Mouse (Mus musculus): ENCODE results near the gene Kcnq2. TPM values are rescaled to one million over a fixed set of nuclear protein-coding genes. Genes with fewer than 3 reads are reported as not detected.

Gene Kcnq2
- polyA plus RNA-seq, 1 experiment from 2014 or later = 18.9 TPM

DNA sequence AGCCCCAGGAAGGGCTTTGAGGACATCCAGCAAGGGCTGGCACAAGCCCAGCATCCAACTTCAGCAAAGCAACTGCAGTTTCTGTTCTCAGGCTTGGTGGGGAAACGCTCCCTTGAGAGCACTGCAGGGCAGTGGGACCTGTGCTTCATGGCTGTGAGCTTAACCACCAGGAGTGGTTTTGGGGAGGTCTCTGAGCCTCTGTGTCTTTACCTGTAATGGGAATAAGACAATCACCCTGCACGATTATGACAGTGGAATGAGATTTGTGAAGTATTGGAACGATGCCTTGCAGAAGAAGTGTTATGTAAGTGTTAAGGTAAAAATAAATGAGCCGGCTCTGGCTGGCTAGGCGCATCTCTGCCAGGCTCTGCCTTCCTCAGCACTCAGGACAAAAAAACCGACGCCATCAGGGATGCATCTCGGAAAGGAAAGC lies 7.6 kb upstream of the Kcnq2 start:
- Histone ChIP-seq H3K4me3 (ENCODE audit: low read depth, low read length) (no peak overlapping the region), H3K9me3 (ENCODE audit: control insufficient read depth, low read length) (no peaks in the 10 kb centered on the region), H3K36me3 (ENCODE audit: control insufficient read depth, insufficient read depth, low read length) (no peaks in the 10 kb centered on the region), H3K9ac (ENCODE audit: low read depth, low read length) (no peak overlapping the region), H3K4me2 (replicated peaks; ENCODE audit: low read depth, low read length) (no peak overlapping the region), H3K27ac (ENCODE audit: low read depth, low read length) (no peak overlapping the region), H3K4me1 (replicated peaks; ENCODE audit: control insufficient read depth, insufficient read depth, low read length) (no peaks in the 10 kb centered on the region), H3K27me3 (ENCODE audit: control insufficient read depth, insufficient read depth, low read length) (peaks cover 9% of the 10 kb centered on the region; the same call in 1 of the 2 replicates)
- WGBS = 71% methylated on average over 8 of the region's 8 CpGs
- ATAC-seq (ENCODE audit: low FRiP score) (no peak), DNase-seq (ENCODE audit: low spot score) (no peak)

DNA sequence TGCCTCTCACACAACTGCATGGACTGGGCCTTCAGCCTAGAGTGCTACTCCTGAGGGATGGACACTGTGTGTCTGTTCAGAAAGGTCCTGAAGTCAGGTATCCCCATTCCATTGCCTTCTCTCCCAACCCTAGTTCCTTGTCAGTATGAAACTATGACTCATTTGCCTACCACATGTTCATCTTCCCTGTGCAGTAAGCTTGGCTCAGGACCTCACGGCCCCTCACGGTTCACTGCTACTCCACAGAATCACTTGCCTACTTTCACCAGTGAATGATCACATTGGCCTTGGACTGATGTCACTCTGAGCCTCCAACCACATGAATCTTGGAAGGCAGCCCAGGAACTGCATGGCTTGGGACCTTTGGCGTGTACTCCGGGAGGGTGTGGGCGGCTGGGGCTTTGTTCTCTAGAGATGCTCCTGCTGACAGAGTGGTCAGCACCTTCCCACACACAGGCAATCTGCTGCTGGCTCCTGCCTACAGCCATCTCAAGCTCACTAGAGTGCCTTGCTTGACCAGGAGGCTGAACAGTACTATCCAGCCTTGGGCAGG lies 4.6 kb upstream of the Kcnq2 start:
- Histone ChIP-seq H3K9me3 (ENCODE audit: control insufficient read depth, low read length) (no peaks in the 10 kb centered on the region), H3K9ac (ENCODE audit: low read depth, low read length) (no peak overlapping the region), H3K36me3 (ENCODE audit: control insufficient read depth, insufficient read depth, low read length) (no peaks in the 10 kb centered on the region), H3K4me1 (replicated peaks; ENCODE audit: control insufficient read depth, insufficient read depth, low read length) (no peaks in the 10 kb centered on the region; the same call in 1 of the 2 replicates), H3K27me3 (ENCODE audit: control insufficient read depth, insufficient read depth, low read length) (peaks cover 21% of the 10 kb centered on the region), H3K4me3 (ENCODE audit: low read depth, low read length) (no peak overlapping the region), H3K4me2 (replicated peaks; ENCODE audit: low read depth, low read length) (no peak overlapping the region), H3K27ac (ENCODE audit: low read depth, low read length) (no peak overlapping the region)
- no peak for DNase-seq (ENCODE audit: low spot score)
- 90% methylated on average over 5 of the region's 5 CpGs for WGBS
- ATAC-seq (ENCODE audit: low FRiP score) = no peak

DNA sequence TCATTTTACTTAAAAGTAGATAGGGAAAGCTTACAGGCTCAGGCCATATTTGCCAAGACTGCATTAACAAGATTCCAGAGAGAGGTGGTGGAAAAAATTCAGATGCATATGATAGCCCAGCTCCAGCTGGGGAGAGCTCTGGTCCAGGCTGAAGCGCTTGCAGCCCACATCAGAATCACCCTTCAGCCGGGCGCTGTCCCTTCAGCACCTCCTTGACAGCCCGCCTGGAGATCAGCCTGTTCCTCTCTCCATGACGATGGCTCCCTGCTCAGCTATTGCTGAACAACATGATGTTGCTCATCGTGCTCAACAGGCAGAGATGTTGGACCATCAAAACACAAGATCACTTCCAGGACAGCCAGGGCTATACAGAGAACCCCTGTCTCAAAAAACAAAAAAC lies 1.8 kb upstream of the Kcnq2 start:
- DNase-seq (ENCODE audit: low spot score) (peak; percentile 73), ATAC-seq (ENCODE audit: low FRiP score) (no peak)
- no peaks in the 10 kb centered on the region; the same call in 1 of the 2 replicates for H3K4me1 ChIP-seq (replicated peaks; ENCODE audit: control insufficient read depth, insufficient read depth, low read length)
- no peaks in the 10 kb centered on the region for H3K36me3 ChIP-seq (ENCODE audit: control insufficient read depth, insufficient read depth, low read length)
- H3K9ac ChIP-seq (ENCODE audit: low read depth, low read length) = no peak overlapping the region
- H3K27me3 ChIP-seq (ENCODE audit: control insufficient read depth, insufficient read depth, low read length) = peaks cover 32% of the 10 kb centered on the region
- 8% methylated on average over 6 of the region's 6 CpGs for WGBS
- H3K4me3 ChIP-seq (ENCODE audit: low read depth, low read length) = no peak overlapping the region
- no peak overlapping the region for H3K4me2 ChIP-seq (replicated peaks; ENCODE audit: low read depth, low read length)
- H3K27ac ChIP-seq (ENCODE audit: low read depth, low read length) = no peak overlapping the region
- H3K9me3 ChIP-seq (ENCODE audit: control insufficient read depth, low read length) = no peaks in the 10 kb centered on the region

DNA sequence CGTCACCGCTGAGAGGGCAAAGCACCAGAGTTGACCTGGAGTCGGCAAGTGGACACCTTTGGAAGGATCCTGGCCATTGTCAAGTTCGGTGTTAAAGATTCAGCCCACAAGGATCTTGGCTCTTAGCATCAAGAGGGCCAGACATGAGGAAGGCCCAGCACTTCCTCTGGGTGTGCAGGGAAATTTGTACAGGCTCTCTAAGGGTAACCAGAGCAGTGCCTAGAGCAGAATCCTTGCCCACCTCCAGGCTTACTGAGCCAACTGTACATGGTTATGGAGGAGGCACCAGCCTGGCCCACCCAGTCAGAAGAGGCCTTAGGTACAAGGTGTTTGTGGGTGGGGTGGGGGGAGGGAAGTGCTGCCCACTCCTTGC lies 332 bp upstream of the Kcnq2 start:
- no peaks in the 10 kb centered on the region for H3K9me3 ChIP-seq (ENCODE audit: control insufficient read depth, low read length)
- H3K27ac ChIP-seq (ENCODE audit: low read depth, low read length) = no peak overlapping the region
- H3K9ac ChIP-seq (ENCODE audit: low read depth, low read length) = peak overlapping the region; percentile 76; the same call in 1 of the 2 replicates
- peak overlapping the region; percentile 85 for H3K4me2 ChIP-seq (replicated peaks; ENCODE audit: low read depth, low read length)
- DNase-seq (ENCODE audit: low spot score) = no peak
- H3K4me1 ChIP-seq (replicated peaks; ENCODE audit: control insufficient read depth, insufficient read depth, low read length) = no peaks in the 10 kb centered on the region; the same call in 1 of the 2 replicates
- H3K4me3 ChIP-seq (ENCODE audit: low read depth, low read length) = peak overlapping the region; percentile 68
- ATAC-seq (ENCODE audit: low FRiP score) = peak; percentile 33; the same call in 1 of the 2 replicates
- 13% methylated on average over 4 of the region's 4 CpGs for WGBS
- no peaks in the 10 kb centered on the region for H3K36me3 ChIP-seq (ENCODE audit: control insufficient read depth, insufficient read depth, low read length)
- H3K27me3 ChIP-seq (ENCODE audit: control insufficient read depth, insufficient read depth, low read length) = peaks cover 32% of the 10 kb centered on the region

DNA sequence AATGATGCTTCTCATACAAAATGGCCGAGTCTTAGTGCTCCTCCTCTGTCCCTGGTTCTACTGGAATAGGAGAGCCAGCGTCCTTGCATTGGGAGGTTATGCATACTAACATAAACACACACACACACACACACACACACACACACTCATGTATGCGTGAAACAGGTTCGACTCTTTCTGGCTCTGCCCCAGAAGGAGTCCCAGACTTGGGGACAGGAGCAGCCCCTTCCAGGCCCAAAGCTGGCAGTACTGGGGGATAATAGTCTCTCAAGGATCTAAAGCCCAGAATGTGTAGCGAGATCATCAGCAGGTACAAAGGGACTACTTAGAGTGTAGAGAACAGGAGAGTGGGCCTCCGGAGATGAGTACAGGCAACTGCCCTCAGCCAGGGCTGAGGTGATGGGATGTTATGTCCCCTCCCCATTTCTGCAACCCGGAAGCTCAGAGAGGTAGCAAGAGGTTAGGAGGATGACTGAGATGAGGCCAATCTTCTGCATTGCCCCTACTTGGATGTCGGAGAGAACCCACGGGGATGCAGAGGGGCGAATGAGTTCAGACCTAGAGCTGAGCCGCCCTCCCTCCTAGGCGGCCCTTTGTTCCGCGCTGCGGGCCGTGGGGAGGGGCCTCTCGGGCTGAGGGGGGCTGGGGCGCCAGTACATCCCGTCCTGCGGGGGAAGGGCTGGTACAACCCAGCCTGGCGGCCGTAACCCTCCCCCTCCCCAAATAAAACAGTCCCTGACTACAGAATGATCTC lies 1.1 kb downstream of the Kcnq2 start:
- Histone ChIP-seq H3K4me1 (replicated peaks; ENCODE audit: control insufficient read depth, insufficient read depth, low read length) (no peaks in the 10 kb centered on the region; the same call in 1 of the 2 replicates), H3K27me3 (ENCODE audit: control insufficient read depth, insufficient read depth, low read length) (peaks cover 32% of the 10 kb centered on the region), H3K9ac (ENCODE audit: low read depth, low read length) (peak overlapping the region; percentile 76), H3K4me3 (ENCODE audit: low read depth, low read length) (peak overlapping the region; percentile 68), H3K36me3 (ENCODE audit: control insufficient read depth, insufficient read depth, low read length) (no peaks in the 10 kb centered on the region), H3K9me3 (ENCODE audit: control insufficient read depth, low read length) (no peaks in the 10 kb centered on the region), H3K27ac (ENCODE audit: low read depth, low read length) (peak overlapping the region; percentile 89), H3K4me2 (replicated peaks; ENCODE audit: low read depth, low read length) (peak overlapping the region; percentile 85)
- DNase-seq (ENCODE audit: low spot score) (no peak), ATAC-seq (ENCODE audit: low FRiP score) (peak; percentile 89)
- 8% methylated on average over 22 of the region's 22 CpGs for WGBS

- Histone ChIP-seq H3K4me3 (ENCODE audit: low read depth, low read length) (no peak overlapping the region), H3K36me3 (ENCODE audit: control insufficient read depth, insufficient read depth, low read length) (no peaks in the 10 kb centered on the region), H3K9ac (ENCODE audit: low read depth, low read length) (no peak overlapping the region), H3K4me2 (replicated peaks; ENCODE audit: low read depth, low read length) (no peak overlapping the region), H3K9me3 (ENCODE audit: control insufficient read depth, low read length) (no peaks in the 10 kb centered on the region), H3K27me3 (ENCODE audit: control insufficient read depth, insufficient read depth, low read length) (peaks cover 16% of the 10 kb centered on the region), H3K27ac (ENCODE audit: low read depth, low read length) (no peak overlapping the region), H3K4me1 (replicated peaks; ENCODE audit: control insufficient read depth, insufficient read depth, low read length) (no peaks in the 10 kb centered on the region; the same call in 1 of the 2 replicates)
- ATAC-seq (ENCODE audit: low FRiP score) (no peak), DNase-seq (ENCODE audit: low spot score) (no peak)
- 69% methylated on average over 4 of the region's 4 CpGs for WGBS
Measured at GRCm38 (mm10) chr2:181130245-181130644, 4.9 kb downstream of the Kcnq2 start.

- DNase-seq (ENCODE audit: low spot score) (no peak), ATAC-seq (ENCODE audit: low FRiP score) (no peak)
- WGBS = 87% methylated on average over 4 of the region's 4 CpGs
Measured at GRCm38 (mm10) chr2:181128963-181129362, 6.1 kb downstream of the Kcnq2 start.

GRCm38 (mm10) chr2:181127786-181128185 lies 7.3 kb downstream of the Kcnq2 start:
- H3K36me3 ChIP-seq (ENCODE audit: control insufficient read depth, insufficient read depth, low read length) = no peaks in the 10 kb centered on the region
- H3K27ac ChIP-seq (ENCODE audit: low read depth, low read length) = no peak overlapping the region
- no peak overlapping the region for H3K9ac ChIP-seq (ENCODE audit: low read depth, low read length)
- ATAC-seq (ENCODE audit: low FRiP score) (no peak), DNase-seq (ENCODE audit: low spot score) (no peak)
- no peaks in the 10 kb centered on the region for H3K27me3 ChIP-seq (ENCODE audit: control insufficient read depth, insufficient read depth, low read length)
- no peaks in the 10 kb centered on the region for H3K9me3 ChIP-seq (ENCODE audit: control insufficient read depth, low read length)
- 32% methylated on average over 3 of the region's 3 CpGs for WGBS
- H3K4me1 ChIP-seq (replicated peaks; ENCODE audit: control insufficient read depth, insufficient read depth, low read length) = no peaks in the 10 kb centered on the region
- no peak overlapping the region for H3K4me3 ChIP-seq (ENCODE audit: low read depth, low read length)
- H3K4me2 ChIP-seq (replicated peaks; ENCODE audit: low read depth, low read length) = no peak overlapping the region

More at GRCm38 (mm10) chr2:181128963-181129362, 6.1 kb downstream of the Kcnq2 start:
- Histone ChIP-seq H3K4me2 (replicated peaks; ENCODE audit: low read depth, low read length) (no peak overlapping the region), H3K27ac (ENCODE audit: low read depth, low read length) (no peak overlapping the region), H3K9me3 (ENCODE audit: control insufficient read depth, low read length) (no peaks in the 10 kb centered on the region), H3K36me3 (ENCODE audit: control insufficient read depth, insufficient read depth, low read length) (no peaks in the 10 kb centered on the region), H3K9ac (ENCODE audit: low read depth, low read length) (no peak overlapping the region), H3K4me1 (replicated peaks; ENCODE audit: control insufficient read depth, insufficient read depth, low read length) (no peaks in the 10 kb centered on the region), H3K4me3 (ENCODE audit: low read depth, low read length) (no peak overlapping the region), H3K27me3 (ENCODE audit: control insufficient read depth, insufficient read depth, low read length) (peaks cover 4% of the 10 kb centered on the region; the same call in 1 of the 2 replicates)

Measured in hindbrain, embryonic 11.5 days (tissue).